Mouse (Mus musculus): ENCODE data around the gene Gm9887.

DNA sequence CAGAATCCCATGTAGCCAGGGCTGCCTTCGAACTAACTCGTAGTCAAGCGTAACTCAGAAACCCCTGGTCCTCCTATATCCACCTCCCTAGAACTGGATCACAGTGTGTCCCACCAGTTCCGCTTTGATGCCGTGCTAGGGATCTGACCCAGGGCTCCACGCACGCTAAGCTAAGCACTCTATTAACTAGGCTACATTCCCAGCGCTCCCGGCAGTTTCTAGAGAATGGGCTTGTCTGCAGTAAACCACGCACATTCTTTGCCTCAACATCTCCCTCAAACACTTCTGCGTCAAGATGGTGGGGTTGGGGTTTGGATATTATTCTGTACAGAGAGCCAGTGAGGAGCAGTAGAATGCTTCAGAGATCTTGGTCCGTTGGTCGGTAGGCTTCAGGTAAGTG, 46.3 kb upstream of the Gm9887 start:
- TF ChIP-seq CTCF (IDR thresholded peaks at IDR 0.05; ENCODE audit: borderline replicate concordance, insufficient read depth, low read depth, low read length) = no peak
- TF ChIP-seq POLR2A (IDR thresholded peaks at IDR 0.05; ENCODE audit: borderline replicate concordance, insufficient read depth, low read length) = no peak

Measured in cerebellum, adult 2 months (tissue).